Mouse (Mus musculus) olfactory bulb, adult 2 months (tissue): ENCODE data around the gene P2rx2. TPM values are rescaled to one million over a fixed set of nuclear protein-coding genes. Genes with fewer than 3 reads are reported as not detected.

ENCODE experiments used
- H3K27ac ChIP-seq: fragments of 200-500 bp; 2 replicates; pipeline ENCODE4 v1.5.1; 2012; ENCODE audit warnings: low read depth, low read length; ENCODE audit not compliant: insufficient read depth
- H3K4me1 ChIP-seq: fragments of 200-500 bp; 2 replicates; pipeline ENCODE4 v1.6.1; 2012; ENCODE audit warnings: low read length; ENCODE audit not compliant: control insufficient read depth, insufficient read depth
- H3K4me3 ChIP-seq: fragments of 200-500 bp; 2 replicates; pipeline ENCODE4 v1.5.1; 2012; ENCODE audit warnings: mild to moderate bottlenecking, low read depth, low read length, moderate library complexity; ENCODE audit not compliant: insufficient read depth
- CTCF ChIP-seq: fragments of 200-500 bp; IDR thresholded peaks from 2 replicates; pipeline ENCODE4 v1.5.1; 2012; ENCODE audit warnings: low read depth, mild to moderate bottlenecking, low read length, moderate library complexity; ENCODE audit not compliant: insufficient read depth
- POLR2A ChIP-seq: fragments of 200-500 bp; IDR thresholded peaks from 2 replicates; pipeline ENCODE4 v1.6.1; 2012; ENCODE audit warnings: mild to moderate bottlenecking, low read depth, low read length, moderate library complexity; ENCODE audit not compliant: insufficient read depth
- WGBS: fragments of 180-500 bp; shearing (Covaris S2); methylation state at CpG from one replicate; pipeline ENCODE4 v1.1.7; 2018; 5-methylcytosine and 5-hydroxymethylcytosine counted together
- polyA plus RNA-seq: library from polyadenylated mRNA; stranded (reverse); fragments of >200 nt; gene quantifications from 2 replicates; pipeline ENCODE4 v1.2.4, GENCODE M21; 2012; ENCODE audit warnings: low replicate concordance; ENCODE audit not compliant: missing spikeins, insufficient read depth, insufficient read length

The P2rx2 gene
- polyA plus RNA-seq: not detected in 2 replicates

DNA sequence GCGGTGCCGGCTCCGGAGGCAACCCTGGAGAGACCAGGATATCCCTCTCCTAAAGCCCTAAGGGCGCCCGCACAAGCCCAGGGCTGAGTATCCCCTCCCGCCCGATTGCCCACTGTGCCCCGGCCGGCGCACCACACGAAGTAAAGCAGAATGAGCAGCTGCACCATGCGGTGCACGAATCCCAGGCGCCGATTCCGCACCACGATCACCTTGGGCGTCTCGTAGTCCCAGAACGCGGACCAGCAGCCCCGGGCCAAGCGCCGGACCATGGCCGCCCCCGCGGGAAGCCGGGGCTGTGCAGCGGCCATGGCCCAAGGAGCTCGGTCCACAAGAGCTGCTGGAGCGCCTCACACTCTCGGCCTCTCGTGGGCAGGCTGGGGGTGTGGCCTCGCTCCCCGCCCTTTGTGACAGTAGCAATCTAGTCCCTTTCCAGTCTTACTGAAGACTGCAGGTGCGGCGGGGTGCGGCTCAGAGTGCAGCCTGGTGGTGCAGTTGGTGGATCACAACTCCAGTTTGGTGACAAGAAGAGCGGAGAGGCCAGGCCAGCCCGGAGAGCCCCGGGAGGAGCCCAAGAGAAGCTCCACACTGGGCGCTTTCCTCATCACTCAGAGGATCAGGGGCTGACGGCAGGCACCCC, at the start of gene P2rx2:
Gene P2rx2 (minus strand): TSS at position 565 of the 637 bp plus-strand sequence.
- H3K27ac ChIP-seq: no peak within 1 kb of the TSS
- H3K4me3 ChIP-seq: peak within 1 kb of the TSS; percentile 48
- peaks cover 10% of the 10 kb centered on the region for H3K4me1 ChIP-seq
- 2% methylated on average over 43 of the region's 43 CpGs for WGBS
- TF ChIP-seq POLR2A (no peak), CTCF (no peak)

DNA sequence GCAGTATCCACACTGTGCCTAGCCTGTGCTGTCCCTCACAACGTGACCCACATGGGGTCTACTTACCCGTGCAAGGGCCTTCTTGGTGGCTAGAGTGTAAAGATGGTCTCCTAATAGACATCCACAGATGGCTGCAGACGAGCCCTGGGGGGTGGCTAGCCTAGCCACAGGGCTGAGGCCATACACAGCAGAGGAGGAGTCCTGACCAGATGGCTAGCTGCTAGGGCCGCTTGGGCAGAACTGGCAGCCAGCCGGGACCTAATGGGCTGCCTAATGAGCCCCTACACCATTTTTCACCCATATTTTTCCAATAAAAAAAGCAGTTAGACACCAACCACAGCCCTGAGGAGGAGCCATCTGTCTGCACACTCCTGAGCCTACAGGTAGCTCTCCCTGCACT, 49.7 kb upstream of the P2rx2 start:
- Histone ChIP-seq H3K4me1 (peaks cover 8% of the 10 kb centered on the region; the same call in 1 of the 2 replicates), H3K4me3 (no peak overlapping the region), H3K27ac (no peak overlapping the region)
- 84% methylated on average over 5 of the region's 5 CpGs for WGBS
- TF ChIP-seq CTCF: no peak
- TF ChIP-seq POLR2A: no peak

GRCm38 (mm10) chr5:110390631-110391030, 47.6 kb upstream of the P2rx2 start:
- Histone ChIP-seq H3K4me1 (peaks cover 24% of the 10 kb centered on the region), H3K4me3 (no peak overlapping the region), H3K27ac (no peak overlapping the region)
- TF ChIP-seq CTCF: no peak
- TF ChIP-seq POLR2A: no peak
- WGBS: 78% methylated on average over 4 of the region's 4 CpGs

- WGBS: 40% methylated on average over 8 of the region's 8 CpGs
- Histone ChIP-seq H3K4me3 (peak overlapping the region; percentile 48), H3K4me1 (peaks cover 26% of the 10 kb centered on the region), H3K27ac (no peak overlapping the region)
- no peak for TF ChIP-seq POLR2A
- TF ChIP-seq CTCF: no peak
These were observed 44.3 kb upstream of the P2rx2 start for GRCm38 (mm10) chr5:110387332-110387731.

- Histone ChIP-seq H3K4me1 (peaks cover 26% of the 10 kb centered on the region), H3K4me3 (peak overlapping the region; percentile 48), H3K27ac (no peak overlapping the region)
- 17% methylated on average over 90 of the region's 90 CpGs for WGBS
- TF ChIP-seq CTCF (no peak), POLR2A (peak; percentile 37; the same call in 1 of the 2 replicates)
These were observed 43.6 kb upstream of the P2rx2 start for GRCm38 (mm10) chr5:110386371-110387330.

GRCm38 (mm10) chr5:110385263-110385662, 42.3 kb upstream of the P2rx2 start:
- no peak for TF ChIP-seq POLR2A
- no peak for TF ChIP-seq CTCF
- Histone ChIP-seq H3K4me1 (peaks cover 26% of the 10 kb centered on the region), H3K4me3 (no peak overlapping the region), H3K27ac (no peak overlapping the region)
- 68% methylated on average over 4 of the region's 4 CpGs for WGBS

DNA sequence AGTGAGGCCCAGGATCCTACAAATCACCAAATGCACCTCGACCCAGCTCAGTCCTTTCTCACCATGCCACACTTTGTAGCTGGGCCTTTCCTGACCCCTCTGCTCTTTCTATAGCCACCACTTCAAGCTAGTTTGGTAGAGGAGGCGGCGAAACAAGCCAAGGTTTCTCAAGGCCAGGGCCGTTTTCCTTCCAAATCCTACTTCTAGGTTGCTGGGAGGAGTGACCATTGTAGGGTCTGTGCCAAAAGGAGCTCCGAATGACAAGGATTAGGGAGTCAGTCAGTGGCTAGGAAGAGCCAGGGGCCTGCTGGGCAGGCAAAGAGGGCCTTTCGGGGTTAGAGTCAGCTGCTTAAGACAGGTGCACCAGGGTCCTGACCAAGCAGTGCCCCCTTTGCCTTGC, 41.5 kb upstream of the P2rx2 start:
- 71% methylated on average over 6 of the region's 6 CpGs for WGBS
- Histone ChIP-seq H3K27ac (no peak overlapping the region), H3K4me3 (no peak overlapping the region), H3K4me1 (peaks cover 26% of the 10 kb centered on the region)
- TF ChIP-seq POLR2A (no peak), CTCF (no peak)

- TF ChIP-seq POLR2A (no peak), CTCF (no peak)
- H3K4me3 ChIP-seq: no peak overlapping the region
- H3K4me1 ChIP-seq: peaks cover 27% of the 10 kb centered on the region
- H3K27ac ChIP-seq: no peak overlapping the region
- 94% methylated on average over 4 of the region's 4 CpGs for WGBS
These were observed 36.8 kb upstream of the P2rx2 start for GRCm38 (mm10) chr5:110379823-110380222.

- WGBS: 91% methylated on average over 15 of the region's 15 CpGs
- Histone ChIP-seq H3K4me1 (peaks cover 20% of the 10 kb centered on the region), H3K27ac (no peak overlapping the region), H3K4me3 (no peak overlapping the region)
- no peak for TF ChIP-seq CTCF
These were observed 36.1 kb upstream of the P2rx2 start for GRCm38 (mm10) chr5:110379086-110379485.
